Mouse (Mus musculus): ENCODE results near the gene Mt4.

- no peak for TF ChIP-seq ZKSCAN1 (IDR thresholded peaks at IDR 0.05; ENCODE audit: low read depth, low read length)
- TF ChIP-seq CTCF (IDR thresholded peaks at IDR 0.05 in 2 of 3, conservative IDR thresholded peaks at IDR 0.05 in 1 of 3; ENCODE audit: control insufficient read depth in 1 of 3, insufficient read depth in 1 of 3, low read depth in 2 of 3, low read length in 3 of 3, poor library complexity in 1 of 3, severe bottlenecking in 1 of 3), result no peak
- TF ChIP-seq TAL1 (IDR thresholded peaks at IDR 0.05; ENCODE audit: low read length), result 0 out of 2 replicates have a peak, but pooled peaks have one; percentile 16
- TF ChIP-seq EP300 (IDR thresholded peaks at IDR 0.05; ENCODE audit: low read depth in 1 of 2, low read length in 2 of 2), result no peak
- no peak for TF ChIP-seq BHLHE40 (IDR thresholded peaks at IDR 0.05; ENCODE audit: borderline replicate concordance, low read depth, low read length)
- no peak for TF ChIP-seq RCOR1 (IDR thresholded peaks at IDR 0.05; ENCODE audit: low read depth, low read length)
- no peak for TF ChIP-seq ELF1 (IDR thresholded peaks at IDR 0.05; ENCODE audit: low read depth, low read length)
- no peak for TF ChIP-seq MAFK (IDR thresholded peaks at IDR 0.05; ENCODE audit: borderline replicate concordance, low read depth, low read length)
- no peak for TF ChIP-seq GATA1 (IDR thresholded peaks at IDR 0.05; ENCODE audit: low read depth, low read length)
- 0 out of 2 replicates have a peak, but pooled peaks have one; percentile 8 for TF ChIP-seq USF1 (IDR thresholded peaks at IDR 0.05; ENCODE audit: low read depth, low read length)
- no peak for TF ChIP-seq POLR2A (IDR thresholded peaks at IDR 0.05; ENCODE audit: control insufficient read depth in 1 of 2, insufficient read depth in 1 of 2, low read depth in 1 of 2, low read length in 2 of 2, poor library complexity in 1 of 2)
Observed at GRCm38 (mm10) chr8:94118776-94119430, 18.1 kb upstream of the Mt4 start.

Data from MEL (cell line).